ENCODE assay signal across 9 mouse cellular contexts in genomic region chr8:123106531-123106930, GRCm38 (mm10). TPM values are rescaled to one million over a fixed set of nuclear protein-coding genes. Genes with fewer than 3 reads are reported as not detected.
A peak's percentile ranks its signal among the peaks of the same experiment; 100 is the strongest.
DNase-seq lines count a peak whose midpoint lies in the region; ATAC-seq lines count a peak whose summit lies in the region.
"Had no signal": no experiment of that assay in that cellular context is flagged by ENCODE, and none has a peak within 500 bp of the region (broad histone marks: within the 10 kb centered on the region; RNA-seq: fewer than 3 reads in every experiment).

No protein-coding gene starts in this region.

- no peaks in the 10 kb centered on the region for H3K27me3 ChIP-seq in hindbrain, embryonic 11.5 days (ENCODE audit: control insufficient read depth, insufficient read depth, low read length)
- H3K27me3 ChIP-seq in hindbrain, embryonic 13.5 days, result no peaks in the 10 kb centered on the region
- H3K27me3 ChIP-seq in midbrain, embryonic 11.5 days (ENCODE audit: control insufficient read depth, insufficient read depth, low read length), result no peaks in the 10 kb centered on the region
- H3K27me3 ChIP-seq in midbrain, embryonic 10.5 days (ENCODE audit: low read depth, poor library complexity, severe bottlenecking), result no peaks in the 10 kb centered on the region
- H3K27me3 ChIP-seq: hindbrain, embryonic 15.5 days had no signal

- H3K4me1 ChIP-seq in hindbrain, embryonic 11.5 days (replicated peaks; ENCODE audit: control insufficient read depth, insufficient read depth, low read length), result peaks cover 7% of the 10 kb centered on the region
- H3K4me1 ChIP-seq in hindbrain, embryonic 13.5 days (replicated peaks), result peaks cover 21% of the 10 kb centered on the region
- peaks cover 11% of the 10 kb centered on the region for H3K4me1 ChIP-seq in midbrain, embryonic 11.5 days (ENCODE audit: control insufficient read depth, insufficient read depth, low read length)
- peaks cover 26% of the 10 kb centered on the region for H3K4me1 ChIP-seq in midbrain, embryonic 10.5 days

- ATAC-seq in hindbrain, embryonic 11.5 days (ENCODE audit: low FRiP score), result no peak
- no peak for ATAC-seq in hindbrain, embryonic 13.5 days (ENCODE audit: low FRiP score)
- ATAC-seq in midbrain, embryonic 11.5 days (ENCODE audit: low FRiP score), result no peak

- no peak overlapping the region for H3K4me2 ChIP-seq in hindbrain, embryonic 11.5 days (replicated peaks; ENCODE audit: low read depth, low read length)
- no peak overlapping the region for H3K4me2 ChIP-seq in hindbrain, embryonic 13.5 days
- no peak overlapping the region for H3K4me2 ChIP-seq in midbrain, embryonic 11.5 days
- H3K4me2 ChIP-seq: hindbrain, embryonic 15.5 days had no signal

- peak; percentile 31 for DNase-seq in hindbrain, embryonic 11.5 days (ENCODE audit: low spot score)
- DNase-seq in midbrain, embryonic 11.5 days (ENCODE audit: low spot score, missing footprints), result peak; percentile 85
- DNase-seq in midbrain, embryonic 10.5 days (ENCODE audit: low spot score), result no peak
- DNase-seq in NIH3T3 (ENCODE audit: low read depth), result peak; percentile 74
- DNase-seq in retina, postnatal 1 day, result peak; percentile 44
- no peak for DNase-seq in frontal cortex, postnatal 10 days (ENCODE audit: low spot score in 2 of 2)

- WGBS in hindbrain, embryonic 11.5 days, result 55% methylated on average over 2 of the region's 2 CpGs
- WGBS in hindbrain, embryonic 13.5 days, result 53% methylated on average over 2 of the region's 2 CpGs
- WGBS in midbrain, embryonic 11.5 days, result 50% methylated on average over 2 of the region's 2 CpGs
- WGBS in midbrain, embryonic 10.5 days, result 51% methylated on average over 2 of the region's 2 CpGs

- H3K4me3 ChIP-seq in hindbrain, embryonic 11.5 days (ENCODE audit: low read depth, low read length), result no peak overlapping the region
- H3K4me3 ChIP-seq in hindbrain, embryonic 13.5 days, result no peak overlapping the region
- H3K4me3 ChIP-seq in midbrain, embryonic 11.5 days (ENCODE audit: low read depth, low read length), result no peak overlapping the region
- H3K4me3 ChIP-seq in midbrain, embryonic 10.5 days, result no peak overlapping the region
- H3K4me3 ChIP-seq: hindbrain, embryonic 15.5 days; myocyte had no signal

- H3K27ac ChIP-seq in hindbrain, embryonic 11.5 days (ENCODE audit: low read depth, low read length), result no peak overlapping the region
- no peak overlapping the region for H3K27ac ChIP-seq in hindbrain, embryonic 13.5 days
- no peak overlapping the region for H3K27ac ChIP-seq in midbrain, embryonic 11.5 days (ENCODE audit: low read depth, low read length)
- no peak overlapping the region for H3K27ac ChIP-seq in midbrain, embryonic 10.5 days (replicated peaks)
- H3K27ac ChIP-seq: hindbrain, embryonic 15.5 days had no signal

- peaks cover 13% of the 10 kb centered on the region for H3K36me3 ChIP-seq in hindbrain, embryonic 11.5 days (ENCODE audit: control insufficient read depth, insufficient read depth, low read length)
- H3K36me3 ChIP-seq in hindbrain, embryonic 13.5 days, result peaks cover 24% of the 10 kb centered on the region
- peaks cover 7% of the 10 kb centered on the region; the same call in 1 of the 2 replicates for H3K36me3 ChIP-seq in midbrain, embryonic 11.5 days (ENCODE audit: control insufficient read depth, insufficient read depth, low read length)
- H3K36me3 ChIP-seq in midbrain, embryonic 10.5 days, result peaks cover 34% of the 10 kb centered on the region

- H3K9ac ChIP-seq in hindbrain, embryonic 11.5 days (ENCODE audit: low read depth, low read length), result no peak overlapping the region
- H3K9ac ChIP-seq in hindbrain, embryonic 13.5 days, result no peak overlapping the region
- H3K9ac ChIP-seq in midbrain, embryonic 11.5 days (ENCODE audit: low read length), result no peak overlapping the region
- H3K9ac ChIP-seq: hindbrain, embryonic 15.5 days had no signal

- H3K9me3 ChIP-seq in hindbrain, embryonic 11.5 days (ENCODE audit: control insufficient read depth, low read length), result no peaks in the 10 kb centered on the region
- H3K9me3 ChIP-seq in hindbrain, embryonic 13.5 days, result no peaks in the 10 kb centered on the region
- no peaks in the 10 kb centered on the region for H3K9me3 ChIP-seq in midbrain, embryonic 11.5 days (ENCODE audit: control insufficient read depth, low read length)
- H3K9me3 ChIP-seq in midbrain, embryonic 10.5 days (replicated peaks), result no peaks in the 10 kb centered on the region
- H3K9me3 ChIP-seq: hindbrain, embryonic 15.5 days had no signal

RNA-seq across cellular contexts. Expression of gene Rpl13, which starts 4.4 kb away (rescaled TPM):
- polyA plus RNA-seq in hindbrain, embryonic 11.5 days (2014; fragmentation: Nextera tagmentation; extraction: Ambion mirVana), result 1,308 and 1,334 TPM in 2 replicates
- 766 and 789 TPM in 2 replicates for polyA plus RNA-seq in hindbrain, embryonic 13.5 days (2015; fragmentation: Nextera tagmentation; extraction: Ambion mirVana)
- polyA plus RNA-seq in midbrain, embryonic 11.5 days (2014; fragmentation: Nextera tagmentation; extraction: Ambion mirVana), result 1,312 and 1,403 TPM in 2 replicates
- polyA plus RNA-seq in midbrain, embryonic 10.5 days (2016; fragmentation: Nextera tagmentation; extraction: Ambion mirVana), result 1,200 and 1,392 TPM in 2 replicates

RNA-seq across cellular contexts. Expression of gene Cpne7, which starts 10.6 kb away (rescaled TPM):
- 0.10 and 0.45 TPM in 2 replicates for polyA plus RNA-seq in hindbrain, embryonic 11.5 days (2014; fragmentation: Nextera tagmentation; extraction: Ambion mirVana)
- polyA plus RNA-seq in hindbrain, embryonic 13.5 days (2015; fragmentation: Nextera tagmentation; extraction: Ambion mirVana), result 0.53 and 0.87 TPM in 2 replicates
- 0.07 TPM in 1 of 2 replicates, not detected in the other for polyA plus RNA-seq in midbrain, embryonic 11.5 days (2014; fragmentation: Nextera tagmentation; extraction: Ambion mirVana)
- 0.32 and 0.39 TPM in 2 replicates for polyA plus RNA-seq in midbrain, embryonic 10.5 days (2016; fragmentation: Nextera tagmentation; extraction: Ambion mirVana)

RNA-seq across cellular contexts. Expression of gene Spg7, which starts 43.8 kb away (rescaled TPM):
- polyA plus RNA-seq in hindbrain, embryonic 11.5 days (2014; fragmentation: Nextera tagmentation; extraction: Ambion mirVana), result 39.6 and 45.8 TPM in 2 replicates
- polyA plus RNA-seq in hindbrain, embryonic 13.5 days (2015; fragmentation: Nextera tagmentation; extraction: Ambion mirVana), result 45.9 and 48.7 TPM in 2 replicates
- polyA plus RNA-seq in midbrain, embryonic 11.5 days (2014; fragmentation: Nextera tagmentation; extraction: Ambion mirVana), result 35.9 TPM in 2 replicates
- 49.5 and 50.9 TPM in 2 replicates for polyA plus RNA-seq in midbrain, embryonic 10.5 days (2016; fragmentation: Nextera tagmentation; extraction: Ambion mirVana)

RNA-seq across cellular contexts. Expression of gene Sult5a1, which starts 51.6 kb away (rescaled TPM):
- 4.8 and 5.5 TPM in 2 replicates for polyA plus RNA-seq in hindbrain, embryonic 11.5 days (2014; fragmentation: Nextera tagmentation; extraction: Ambion mirVana)
- polyA plus RNA-seq in hindbrain, embryonic 13.5 days (2015; fragmentation: Nextera tagmentation; extraction: Ambion mirVana), result 1.5 and 2.2 TPM in 2 replicates
- polyA plus RNA-seq in midbrain, embryonic 11.5 days (2014; fragmentation: Nextera tagmentation; extraction: Ambion mirVana), result 2.9 and 3.2 TPM in 2 replicates
- 3.6 and 3.8 TPM in 2 replicates for polyA plus RNA-seq in midbrain, embryonic 10.5 days (2016; fragmentation: Nextera tagmentation; extraction: Ambion mirVana)

Comparison
In these comparisons a context has a peak if more than half of its experiments do, and no peak if none do; other contexts are left out.
1. DNase-seq: peak in hindbrain, embryonic 11.5 days (single experiment), midbrain, embryonic 11.5 days (single experiment), NIH3T3 (single experiment) and retina, postnatal 1 day (single experiment); none in midbrain, embryonic 10.5 days (single experiment) and frontal cortex, postnatal 10 days (0 of 2).